Mouse (Mus musculus) Patski (cell line): Measurements from ENCODE around the gene Emilin3. TPM values are rescaled to one million over a fixed set of nuclear protein-coding genes. Genes with fewer than 3 reads are reported as not detected.

ENCODE experiments used
- ATAC-seq: fragments of 100-300 bp; one replicate; pipeline ENCODE4 v1.8.0; 2021
- CTCF ChIA-PET: fragments of 350-600 bp; sonication (Branson Sonifier 250); formaldehyde crosslinking; loops from one replicate; lab custom pipeline; 2022; ENCODE audit warnings: inconsistent platforms; lab: Charles Lee
- POLR2A ChIA-PET: fragments of 350-600 bp; sonication (Branson Sonifier 250); formaldehyde crosslinking; loops from one replicate; lab custom pipeline; 2022; ENCODE audit warnings: antibody characterized with exemption, inconsistent platforms; lab: Charles Lee
- DNase-seq: peaks from one replicate; pipeline ENCODE4 v3.0.0-alpha.2; 2011; ENCODE audit warnings: low read depth, low spot score
- H3K27me3 ChIP-seq: fragments of 371-371 bp; one replicate; pipeline ENCODE4 v1.5.1; 2021
- CTCF ChIP-seq: fragments of 100-300 bp; IDR thresholded peaks from one replicate; pipeline ENCODE4 v1.5.1; 2021
- in situ Hi-C: fragments of 300-500 bp; cut with MboI; formaldehyde crosslinking; loops from 3 replicates; pipeline ENCODE4 v1.11.1; 2018; ENCODE audit warnings: low pct_unique_long_range_greater_than_20kb, mixed read lengths
- polyA plus RNA-seq: library from polyadenylated mRNA; unstranded; gene quantifications from one replicate; pipeline ENCODE4 v1.2.3, GENCODE M21; 2021

The Emilin3 gene
- polyA plus RNA-seq, 1 experiment from 2014 or later = not detected

DNA sequence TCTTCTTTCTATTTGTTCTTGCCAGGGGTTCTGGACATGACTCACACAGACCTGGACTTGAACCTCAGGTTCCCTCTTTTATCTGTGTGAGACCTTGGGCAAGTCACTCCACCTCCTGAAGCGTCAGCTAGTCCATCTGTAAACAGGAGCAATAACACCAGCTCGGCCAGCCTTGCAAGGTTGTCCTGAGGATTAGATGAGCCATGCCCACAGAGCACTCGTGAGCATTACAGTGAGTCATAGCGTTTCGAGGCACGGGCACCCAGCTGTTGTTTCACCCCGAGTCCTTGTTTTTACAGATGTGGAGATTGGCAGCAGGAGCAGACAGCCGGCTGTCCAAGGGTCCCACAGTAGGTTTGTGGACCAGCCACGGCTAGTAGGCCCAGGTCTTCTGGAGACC lies 20.4 kb downstream of the Emilin3 start:
- POLR2A ChIA-PET = no interaction called here
- no peak for TF ChIP-seq CTCF
- ATAC-seq = no peak
- CTCF ChIA-PET = interaction anchor here (1.6 kb wide), 1 partner anchor 191 kb away, joined by 3 read pairs; no protein-coding TSS in a partner anchor
- DNase-seq = no peak
- in situ Hi-C loops = no loop called here
- no peaks in the 10 kb centered on the region for H3K27me3 ChIP-seq

GRCm38 (mm10) chr2:160891045-160891444 lies 21.1 kb downstream of the Emilin3 start:
- CTCF ChIA-PET = interaction anchor here (1.6 kb wide), 1 partner anchor 190 kb away, joined by 3 read pairs; no protein-coding TSS in a partner anchor
- DNase-seq = no peak
- no peak for ATAC-seq
- TF ChIP-seq CTCF = no peak
- in situ Hi-C loops = no loop called here
- POLR2A ChIA-PET = interaction anchor here (0.6 kb wide), 1 partner anchor 627 kb away, joined by 3 read pairs; no protein-coding TSS in a partner anchor
- H3K27me3 ChIP-seq = no peaks in the 10 kb centered on the region

DNA sequence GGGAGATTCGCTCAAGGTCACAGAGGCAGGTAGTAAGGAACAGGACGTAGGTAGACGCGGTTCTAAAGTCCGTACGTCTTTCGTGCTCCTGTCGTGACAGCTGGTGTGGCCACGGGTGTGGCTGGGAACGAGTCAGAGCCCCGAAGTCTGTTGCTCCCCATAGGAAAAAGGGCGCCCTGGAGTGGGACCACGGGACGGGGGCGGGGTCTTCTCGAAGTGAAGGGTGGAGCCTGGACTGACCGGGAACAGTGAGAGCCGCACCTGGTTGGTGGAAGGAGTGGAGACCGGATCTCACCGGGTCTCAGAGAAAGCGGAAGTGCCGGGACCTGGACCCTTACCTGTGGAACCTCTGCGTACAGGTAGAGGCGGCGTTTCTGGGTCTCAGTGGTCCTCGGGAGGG lies 24.3 kb downstream of the Emilin3 start:
- in situ Hi-C loops = loop anchor here (5.0 kb wide), 1 partner anchor 171 kb away; no protein-coding TSS in a partner anchor
- TF ChIP-seq CTCF = no peak
- DNase-seq (no peak), ATAC-seq (no peak)
- ChIA-PET POLR2A (no interaction called here), CTCF (interaction anchor here (0.8 to 1.6 kb wide), 7 partner anchors 10 to 286 kb away, joined by 3 to 7 read pairs (median 4); no protein-coding TSS in a partner anchor)
- no peaks in the 10 kb centered on the region for H3K27me3 ChIP-seq

- CTCF ChIA-PET = interaction anchor here (1.2 to 1.6 kb wide), 6 partner anchors 9 to 286 kb away, joined by 3 to 7 read pairs (median 4); no protein-coding TSS in a partner anchor
- in situ Hi-C loops = loop anchor here (5.0 kb wide), 1 partner anchor 170 kb away; no protein-coding TSS in a partner anchor
- no peaks in the 10 kb centered on the region for H3K27me3 ChIP-seq
- POLR2A ChIA-PET = no interaction called here
- ATAC-seq (peak; percentile 88), DNase-seq (no peak)
- peak; percentile 92 for TF ChIP-seq CTCF
These were observed 24.8 kb downstream of the Emilin3 start for GRCm38 (mm10) chr2:160887284-160887683.

DNA sequence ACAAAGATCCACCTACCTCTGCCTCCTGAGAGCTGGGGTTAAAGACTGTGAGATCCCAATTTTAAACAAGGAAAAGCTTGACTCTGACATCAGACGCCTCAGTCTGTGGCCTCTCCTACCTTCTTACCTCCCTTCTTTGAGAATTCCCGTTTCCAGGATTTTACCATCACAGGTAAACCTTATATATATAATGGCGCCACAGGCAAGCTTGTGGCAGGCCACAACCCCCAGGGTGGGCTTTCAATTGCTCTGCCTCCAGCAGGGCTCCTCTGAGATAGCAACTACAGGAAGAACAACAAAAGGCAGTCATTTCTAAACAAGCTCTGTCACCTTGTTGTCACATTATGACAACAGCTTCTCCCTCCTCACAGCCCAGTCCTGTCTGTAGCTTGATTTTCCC lies 25.9 kb downstream of the Emilin3 start:
- ChIA-PET POLR2A (no interaction called here), CTCF (interaction anchor here (1.8 to 5.6 kb wide), 10 partner anchors 81 to 288 kb away, joined by 5 to 60 read pairs (median 11); partner anchors contain the start of gene Plcg1)
- in situ Hi-C loops = loop anchor here (5.0 kb wide), 1 partner anchor 169 kb away; no protein-coding TSS in a partner anchor
- DNase-seq (no peak), ATAC-seq (no peak)
- no peak for TF ChIP-seq CTCF
- H3K27me3 ChIP-seq = no peaks in the 10 kb centered on the region

DNA sequence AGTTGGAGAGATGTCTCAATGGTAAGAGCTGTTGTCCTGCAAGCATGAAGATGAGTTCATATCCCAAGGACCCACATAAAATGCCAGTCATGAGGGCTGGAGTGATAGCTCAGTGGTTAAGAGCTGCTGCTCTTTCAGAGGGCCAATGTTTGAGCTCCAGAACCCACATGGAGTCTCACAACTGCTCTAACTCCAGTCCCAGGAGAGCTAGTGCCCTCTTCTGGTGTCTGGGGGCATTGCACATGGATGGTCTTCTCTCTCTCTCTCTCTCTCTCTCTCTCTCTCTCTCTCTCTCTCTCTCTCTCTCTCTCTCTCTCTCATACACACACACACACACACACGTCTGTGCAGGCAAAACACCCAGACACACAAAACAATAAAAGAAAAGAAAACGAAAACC lies 27.3 kb downstream of the Emilin3 start:
- no peaks in the 10 kb centered on the region for H3K27me3 ChIP-seq
- ChIA-PET POLR2A (interaction anchor here (0.6 to 1.1 kb wide), 6 partner anchors 12 to 195 kb away, joined by 3 to 5 read pairs (median 4); partner anchors contain the start of gene Zhx3), CTCF (interaction anchor here (0.6 to 5.6 kb wide), 41 partner anchors 9 to 302 kb away, joined by 3 to 60 read pairs (median 5); partner anchors contain the start of gene Plcg1)
- peak; percentile 88 for TF ChIP-seq CTCF
- in situ Hi-C loops = loop anchor here (5.0 kb wide), 2 partner anchors 168 to 283 kb away; no protein-coding TSS in a partner anchor
- ATAC-seq (no peak), DNase-seq (no peak)

DNA sequence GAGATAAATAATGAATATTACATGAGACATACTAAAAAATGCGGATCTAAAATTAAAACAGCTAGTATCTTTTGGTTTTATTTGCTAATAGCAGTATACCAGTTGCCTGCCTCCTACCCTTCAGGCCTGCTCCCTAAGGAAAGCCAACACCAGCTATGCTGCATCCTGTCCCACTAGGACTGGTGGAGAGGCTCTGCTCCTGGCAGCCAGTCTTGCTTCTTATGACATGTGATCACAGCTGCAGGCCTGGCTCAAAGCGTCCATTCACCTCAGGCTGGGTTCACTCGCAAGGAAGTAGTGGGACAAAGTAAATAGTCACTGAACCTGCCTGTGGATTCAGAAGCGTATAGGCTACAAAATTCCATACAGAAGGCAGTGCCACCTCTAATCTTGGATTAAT lies 28.2 kb downstream of the Emilin3 start:
- CTCF ChIA-PET = interaction anchor here (0.8 to 5.6 kb wide), 18 partner anchors 8 to 282 kb away, joined by 3 to 60 read pairs (median 6); partner anchors contain the start of gene Plcg1

GRCm38 (mm10) chr2:160882436-160882835 lies 29.7 kb downstream of the Emilin3 start:
- DNase-seq (no peak), ATAC-seq (no peak)
- in situ Hi-C loops = loop anchor here (5.0 kb wide), 1 partner anchor 280 kb away; no protein-coding TSS in a partner anchor
- CTCF ChIA-PET = interaction anchor here (0.8 to 5.6 kb wide), 3 partner anchors 11 to 154 kb away, joined by 3 to 60 read pairs (median 4); partner anchors contain the start of gene Plcg1
- H3K27me3 ChIP-seq = no peaks in the 10 kb centered on the region
- no peak for TF ChIP-seq CTCF
- POLR2A ChIA-PET = interaction anchor here (1.1 kb wide), 2 partner anchors 147 to 152 kb away, joined by 3 to 5 read pairs; no protein-coding TSS in a partner anchor

More for the DNA sequence above, 28.2 kb downstream of the Emilin3 start:
- in situ Hi-C loops = loop anchor here (5.0 kb wide), 1 partner anchor 282 kb away; no protein-coding TSS in a partner anchor
- no peak for DNase-seq
- ATAC-seq = no peak
- no peak for TF ChIP-seq CTCF
- POLR2A ChIA-PET = no interaction called here
- no peaks in the 10 kb centered on the region for H3K27me3 ChIP-seq

DNA sequence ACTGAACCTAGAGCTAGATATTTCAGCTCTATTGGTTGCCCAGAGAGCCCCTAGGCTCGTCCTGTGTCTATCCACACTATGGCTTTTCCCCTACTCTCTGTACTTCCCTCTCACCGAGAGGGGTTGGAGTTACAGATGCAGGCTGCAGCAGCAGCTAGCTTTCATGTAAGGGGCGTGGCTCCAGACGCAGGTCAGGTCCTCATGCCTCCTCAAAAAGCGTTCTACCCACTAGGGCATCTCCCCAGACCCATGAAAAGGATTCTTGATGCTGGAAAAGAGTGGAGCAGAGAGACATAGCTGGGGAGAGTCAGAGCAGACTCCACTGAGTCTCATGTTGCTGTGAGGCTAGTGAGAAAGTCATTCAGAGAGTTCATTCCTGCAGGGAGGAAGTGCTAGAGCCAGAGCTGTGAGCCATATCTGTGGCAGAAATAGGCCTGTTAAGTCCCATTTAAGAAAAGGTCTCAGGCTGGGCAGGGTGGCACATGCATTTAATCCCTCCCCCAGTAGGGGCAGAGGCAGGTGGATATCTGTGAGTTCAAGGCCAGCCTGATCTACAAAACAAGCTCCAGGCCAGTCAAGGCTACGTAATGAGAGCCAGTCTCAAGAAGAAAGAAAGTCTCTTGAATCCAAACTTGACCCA lies 30.5 kb downstream of the Emilin3 start:
- H3K27me3 ChIP-seq = no peaks in the 10 kb centered on the region
- in situ Hi-C loops = loop anchor here (5.0 kb wide), 1 partner anchor 279 kb away; no protein-coding TSS in a partner anchor
- ATAC-seq (no peak), DNase-seq (no peak)
- ChIA-PET CTCF (interaction anchor here (0.8 to 5.6 kb wide), 5 partner anchors 11 to 153 kb away, joined by 3 to 60 read pairs (median 4); partner anchors contain the start of gene Plcg1), POLR2A (interaction anchor here (1.1 kb wide), 2 partner anchors 147 to 152 kb away, joined by 3 to 5 read pairs; no protein-coding TSS in a partner anchor)
- TF ChIP-seq CTCF = no peak
